Mouse (Mus musculus) embryo, embryonic 10.5 days (tissue): Measurements from ENCODE around the gene Mvb12b.

Source experiments
- DNase-seq: peaks from one replicate; pipeline ENCODE4 v3.0.0-alpha.2; 2015; ENCODE audit warnings: low spot score

The Mvb12b gene

GRCm38 (mm10) chr2:33734781-33735485 is 152.8 kb downstream of the Mvb12b start:
- peak; percentile 91 for DNase-seq

- DNase-seq: no peak
These were observed 158.0 kb downstream of the Mvb12b start for GRCm38 (mm10) chr2:33729701-33730100.

GRCm38 (mm10) chr2:33727199-33727598 is 160.5 kb downstream of the Mvb12b start:
- no peak for DNase-seq

GRCm38 (mm10) chr2:33720380-33720898 is 167.3 kb downstream of the Mvb12b start:
- DNase-seq: no peak

GRCm38 (mm10) chr2:33719339-33720066 is 168.2 kb downstream of the Mvb12b start:
- DNase-seq: no peak

- no peak for DNase-seq
These were observed 169.2 kb downstream of the Mvb12b start for GRCm38 (mm10) chr2:33718561-33718960.

GRCm38 (mm10) chr2:33717821-33718351 is 169.9 kb downstream of the Mvb12b start:
- no peak for DNase-seq

- no peak for DNase-seq
These were observed 170.4 kb downstream of the Mvb12b start for GRCm38 (mm10) chr2:33717378-33717777.

GRCm38 (mm10) chr2:33716878-33717277 is 170.9 kb downstream of the Mvb12b start:
- DNase-seq: no peak

- DNase-seq: no peak
These were observed 172.8 kb downstream of the Mvb12b start for GRCm38 (mm10) chr2:33714932-33715331.

- DNase-seq: no peak
These were observed 174.0 kb downstream of the Mvb12b start for GRCm38 (mm10) chr2:33713580-33714260.

- no peak for DNase-seq
These were observed 174.9 kb downstream of the Mvb12b start for GRCm38 (mm10) chr2:33712811-33713210.

GRCm38 (mm10) chr2:33708831-33709230 is 178.9 kb downstream of the Mvb12b start:
- no peak for DNase-seq

GRCm38 (mm10) chr2:33708096-33708495 is 179.7 kb downstream of the Mvb12b start:
- no peak for DNase-seq

GRCm38 (mm10) chr2:33706403-33706802 is 181.3 kb downstream of the Mvb12b start:
- no peak for DNase-seq

- no peak for DNase-seq
These were observed 181.9 kb downstream of the Mvb12b start for GRCm38 (mm10) chr2:33705687-33706320.

- DNase-seq: no peak
These were observed 184.5 kb downstream of the Mvb12b start for GRCm38 (mm10) chr2:33703286-33703685.

- DNase-seq: no peak
These were observed 185.0 kb downstream of the Mvb12b start for GRCm38 (mm10) chr2:33702705-33703104.

- no peak for DNase-seq
These were observed 186.3 kb downstream of the Mvb12b start for GRCm38 (mm10) chr2:33701446-33701815.

- peak; percentile 74 for DNase-seq
These were observed 186.9 kb downstream of the Mvb12b start for GRCm38 (mm10) chr2:33700581-33701445.

GRCm38 (mm10) chr2:33698898-33699297 is 188.8 kb downstream of the Mvb12b start:
- DNase-seq: no peak
